In the genomic region with DNA sequence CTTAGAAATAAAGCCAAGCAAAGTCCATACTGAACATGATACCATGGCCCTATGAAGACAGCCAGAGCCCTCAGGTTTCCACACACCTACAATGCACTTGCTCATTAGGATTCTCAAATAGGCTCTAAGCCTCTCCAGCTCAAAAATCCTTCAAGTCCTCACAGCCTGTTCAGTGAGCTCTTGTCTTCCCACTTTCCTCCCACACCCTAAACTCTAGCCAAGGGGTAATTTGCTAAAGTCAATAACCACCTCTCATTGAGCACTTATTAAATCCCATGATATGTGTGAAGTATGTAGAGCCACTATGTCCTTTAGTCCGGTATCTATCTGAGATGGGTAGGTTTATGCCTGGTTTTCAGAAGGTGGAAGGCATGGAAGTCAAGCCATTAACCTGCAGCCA, we compare ENCODE assay signal across 22 mouse cellular contexts.
"Had no signal": no experiment of that assay in that cellular context is flagged by ENCODE, and none has a peak within 500 bp of the region (broad histone marks: within the 10 kb centered on the region; RNA-seq: fewer than 3 reads in every experiment).

No protein-coding gene starts in this region.

- H3K4me3 ChIP-seq: heart, adult 2 months; heart, embryonic 13.5 days; heart, embryonic 15.5 days; hindbrain, embryonic 13.5 days; hindbrain, embryonic 15.5 days; limb, embryonic 13.5 days; limb, embryonic 15.5 days had no signal

- DNase-seq: forebrain, postnatal 0 days; gastrocnemius, postnatal 14 days; gastrocnemius, postnatal 36 days; heart, adult 11 months; heart, adult 2 months; heart, postnatal 14 days; heart, postnatal 36 days; kidney, adult 11 months; kidney, adult 8-10 months; kidney, postnatal 14 days; kidney, postnatal 36 days; layer of hippocampus, adult 9-11 months; layer of hippocampus, postnatal 36 days; left cerebral cortex, postnatal 4 days had no signal

- H3K36me3 ChIP-seq: heart, embryonic 13.5 days; heart, embryonic 15.5 days; hindbrain, embryonic 13.5 days; hindbrain, embryonic 15.5 days; limb, embryonic 13.5 days; limb, embryonic 15.5 days had no signal

- H3K4me1 ChIP-seq: hindbrain, embryonic 13.5 days; hindbrain, embryonic 15.5 days had no signal

- ATAC-seq: forebrain, postnatal 0 days; hindbrain, postnatal 0 days had no signal

- H3K27ac ChIP-seq: heart, adult 2 months; heart, embryonic 13.5 days; heart, embryonic 15.5 days; hindbrain, embryonic 13.5 days; hindbrain, embryonic 15.5 days; hindbrain, postnatal 0 days had no signal

- H3K4me2 ChIP-seq: heart, embryonic 11.5 days; heart, embryonic 13.5 days; heart, embryonic 15.5 days; hindbrain, embryonic 13.5 days; hindbrain, embryonic 15.5 days; limb, embryonic 15.5 days had no signal

- H3K9ac ChIP-seq: forebrain, postnatal 0 days; heart, embryonic 13.5 days; heart, embryonic 15.5 days; hindbrain, embryonic 13.5 days; hindbrain, embryonic 15.5 days; limb, embryonic 13.5 days; limb, embryonic 15.5 days had no signal

- H3K27me3 ChIP-seq: heart, embryonic 13.5 days; heart, embryonic 15.5 days; hindbrain, embryonic 13.5 days; hindbrain, embryonic 15.5 days; limb, embryonic 13.5 days; limb, embryonic 15.5 days had no signal

- H3K9me3 ChIP-seq: heart, embryonic 13.5 days; heart, embryonic 15.5 days; hindbrain, embryonic 13.5 days; hindbrain, embryonic 15.5 days; limb, embryonic 13.5 days; limb, embryonic 15.5 days had no signal
